Mouse (Mus musculus): ENCODE data around the gene Hdac4.

Gene Hdac4

DNA sequence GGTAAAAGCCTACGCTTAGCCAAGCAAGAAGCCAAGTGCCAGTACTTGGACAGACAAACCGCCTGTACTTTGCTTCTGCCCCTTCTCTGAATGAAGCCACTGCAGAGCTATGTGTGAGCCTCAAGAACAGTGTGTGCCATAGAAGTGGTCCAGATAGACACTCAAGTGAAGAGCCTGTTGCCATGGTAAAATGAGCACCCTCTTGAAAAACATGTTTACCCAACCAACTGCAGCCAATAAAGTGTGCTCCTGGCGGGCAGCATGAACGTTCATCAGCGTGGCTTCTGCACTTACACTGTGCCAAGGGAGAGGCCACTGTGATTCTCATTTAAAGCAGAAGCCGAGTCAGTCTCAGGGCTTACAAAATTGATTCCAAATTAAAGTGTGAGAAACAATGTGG, 165.0 kb downstream of the Hdac4 start:
- DNase-seq (ENCODE audit: low read depth, low spot score) = no peak

DNA sequence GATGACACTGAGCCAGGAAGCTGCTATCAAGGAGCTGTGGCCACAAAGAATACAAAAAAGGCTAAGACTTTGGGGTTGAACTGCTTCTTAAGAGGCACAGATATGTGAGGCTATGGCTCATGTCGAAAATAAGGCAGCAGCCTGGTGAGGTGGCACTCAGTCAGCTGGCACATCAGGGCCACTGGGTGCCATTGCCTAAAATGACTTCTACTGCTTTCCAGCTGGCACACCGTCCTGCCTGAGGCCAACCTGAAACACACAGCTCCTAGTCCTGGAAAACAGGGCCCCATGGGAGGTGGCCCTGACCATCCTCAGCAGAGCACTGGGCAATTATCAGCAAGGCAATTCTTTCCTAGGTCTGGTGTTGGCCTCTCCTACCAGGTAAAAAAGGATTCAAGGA, 167.3 kb downstream of the Hdac4 start:
- DNase-seq (ENCODE audit: low read depth, low spot score) = no peak

DNA sequence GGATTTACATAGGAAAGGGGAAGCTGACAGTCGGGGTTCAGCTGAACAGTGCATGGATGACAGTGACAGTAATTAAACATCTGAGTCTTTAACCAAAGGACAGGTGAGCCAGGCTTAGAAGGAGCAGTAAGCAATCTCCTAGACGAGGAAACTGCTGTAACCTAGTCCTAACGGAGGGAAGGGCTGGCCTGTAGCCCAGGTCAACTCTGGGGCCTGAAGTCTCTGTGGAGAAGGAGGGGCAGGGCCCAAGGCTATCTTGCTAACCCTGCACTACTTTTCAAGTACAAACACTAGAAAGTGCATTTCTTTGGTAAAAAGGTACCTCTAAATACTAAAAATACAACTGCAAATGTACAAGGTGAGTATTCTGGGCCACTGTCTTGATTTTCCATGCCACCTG, 169.1 kb downstream of the Hdac4 start:
- DNase-seq (ENCODE audit: low read depth, low spot score) = no peak

DNA sequence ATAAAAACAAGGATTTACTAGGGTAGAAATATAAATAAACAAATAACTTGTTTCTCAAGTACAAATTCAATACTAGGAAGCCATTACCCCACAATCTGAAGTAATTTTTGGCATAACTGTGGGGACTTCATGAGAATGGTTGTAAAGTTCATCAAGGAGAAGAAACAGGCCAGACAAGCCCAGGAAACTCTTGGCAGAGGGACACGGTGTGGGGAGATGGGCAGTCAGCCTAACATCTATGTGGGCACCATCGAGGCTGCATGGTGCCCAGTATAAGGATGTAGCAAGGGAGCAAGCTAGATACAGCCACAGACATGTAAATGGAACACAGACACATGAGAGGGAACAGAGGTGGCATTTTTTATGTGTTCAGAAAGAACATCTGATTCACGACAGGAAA, 171.6 kb downstream of the Hdac4 start:
- no peak for DNase-seq (ENCODE audit: low read depth, low spot score)

DNA sequence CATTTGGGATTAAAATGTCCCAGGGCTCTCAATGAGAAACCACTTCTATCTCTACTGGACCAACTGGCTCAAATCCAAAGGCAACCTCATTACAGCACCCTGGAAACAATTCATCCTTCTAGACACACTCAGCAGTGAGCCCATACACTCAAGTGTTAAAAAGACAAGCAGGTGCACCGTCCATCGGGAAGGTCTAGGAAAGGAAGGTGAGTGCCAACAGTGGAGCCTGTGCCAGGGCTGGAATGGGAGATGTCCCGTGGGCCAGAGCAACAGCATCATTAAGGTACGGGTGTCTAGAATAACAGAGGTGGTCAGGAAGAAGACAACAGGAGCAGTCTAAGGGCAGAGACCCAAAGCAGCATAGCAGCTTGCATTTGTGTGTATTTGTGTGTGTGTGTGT, 173.5 kb downstream of the Hdac4 start:
- no peak for DNase-seq (ENCODE audit: low read depth, low spot score)

DNA sequence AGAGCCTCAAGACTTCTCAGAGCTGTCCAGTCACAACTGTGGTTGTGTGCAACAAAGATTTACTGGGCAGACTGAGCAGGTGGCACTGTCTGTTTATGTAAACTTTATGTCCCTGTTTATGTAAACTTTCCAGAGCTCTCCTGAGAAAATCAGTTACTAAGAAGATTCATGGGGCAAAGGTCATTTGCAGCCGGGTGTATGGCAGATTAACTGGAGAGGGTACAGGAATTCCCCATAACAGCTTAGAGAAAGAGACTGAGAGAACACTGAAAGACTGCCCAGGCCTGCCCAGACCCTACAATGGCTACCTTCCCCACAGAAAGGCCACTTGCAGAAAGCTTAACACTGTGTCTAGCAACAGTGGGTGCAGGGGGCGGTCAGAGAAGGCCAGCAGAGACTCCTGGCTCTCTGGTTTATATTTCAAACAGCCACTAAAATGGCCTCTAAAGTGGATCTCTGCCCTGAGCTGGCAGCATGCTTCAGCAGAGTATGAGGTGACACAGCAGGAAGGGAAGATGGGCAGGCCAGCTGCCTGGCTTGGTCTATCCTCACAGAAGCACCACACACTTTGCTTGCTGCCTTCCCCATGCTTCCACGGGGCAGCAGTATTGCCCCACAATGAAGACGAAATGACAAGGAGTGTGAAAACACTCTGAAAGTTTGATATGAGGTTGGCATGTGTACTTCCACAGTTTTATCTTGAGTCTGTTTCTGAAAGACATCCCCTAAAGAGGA, 179.4 kb downstream of the Hdac4 start:
- DNase-seq (ENCODE audit: low read depth, low spot score) = no peak

DNA sequence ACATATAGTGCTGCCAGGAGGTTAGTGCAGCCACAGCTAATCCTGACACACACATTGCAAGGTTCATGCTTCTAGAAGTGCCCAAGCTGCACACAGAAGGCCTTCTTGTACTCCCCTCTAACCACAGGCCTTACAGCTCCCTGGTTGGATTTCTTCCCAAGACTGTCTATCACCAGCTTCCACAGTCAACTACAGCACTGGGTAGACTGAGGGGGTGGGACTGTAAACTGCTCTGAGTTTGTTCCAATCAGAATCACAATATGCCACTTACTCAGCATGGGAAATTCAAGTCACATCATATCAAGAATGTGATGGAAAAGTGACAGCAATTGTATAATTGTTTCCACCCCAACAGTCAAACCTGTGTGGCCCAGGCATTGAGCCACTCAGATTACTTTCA, 180.2 kb downstream of the Hdac4 start:
- DNase-seq (ENCODE audit: low read depth, low spot score) = no peak

DNA sequence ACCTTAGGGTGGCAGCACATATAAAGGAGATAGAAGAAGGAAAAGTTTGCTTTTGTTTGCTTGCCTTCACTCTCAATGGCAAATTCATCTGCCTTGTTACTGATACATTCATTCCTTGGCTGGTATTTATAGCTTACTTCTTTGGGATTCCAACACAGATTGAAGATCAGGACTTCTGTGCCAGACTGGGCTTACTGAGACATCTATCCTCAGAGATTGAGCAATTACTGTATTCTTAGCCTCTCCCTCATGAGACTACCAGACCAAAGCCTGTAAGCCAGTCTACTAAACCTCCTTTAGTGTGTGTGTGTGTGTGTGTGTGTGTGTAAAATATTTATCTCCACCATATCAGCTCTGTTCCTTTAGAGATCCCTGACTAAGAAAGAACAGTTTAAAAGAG, 181.0 kb downstream of the Hdac4 start:
- DNase-seq (ENCODE audit: low read depth, low spot score) = no peak

DNA sequence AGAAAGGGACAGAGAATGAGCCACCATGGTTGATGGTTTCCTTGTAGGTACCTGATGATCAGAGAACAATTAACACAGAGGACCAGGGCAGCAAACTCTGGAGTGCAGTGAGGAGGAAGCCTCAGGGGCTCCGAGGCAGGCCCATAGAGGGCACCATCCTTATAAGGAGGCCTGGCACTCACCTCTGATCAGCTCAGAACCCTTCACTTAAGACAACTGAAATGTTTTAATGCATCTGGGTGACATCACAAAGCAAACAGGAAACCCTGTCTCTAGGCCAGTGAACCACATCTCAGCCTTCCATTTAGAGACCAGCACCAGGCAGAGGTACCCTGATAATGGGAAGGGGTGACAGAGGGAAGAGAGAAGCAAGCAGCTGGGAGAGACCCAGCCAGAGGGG, 188.8 kb downstream of the Hdac4 start:
- DNase-seq (ENCODE audit: low read depth, low spot score) = no peak

DNA sequence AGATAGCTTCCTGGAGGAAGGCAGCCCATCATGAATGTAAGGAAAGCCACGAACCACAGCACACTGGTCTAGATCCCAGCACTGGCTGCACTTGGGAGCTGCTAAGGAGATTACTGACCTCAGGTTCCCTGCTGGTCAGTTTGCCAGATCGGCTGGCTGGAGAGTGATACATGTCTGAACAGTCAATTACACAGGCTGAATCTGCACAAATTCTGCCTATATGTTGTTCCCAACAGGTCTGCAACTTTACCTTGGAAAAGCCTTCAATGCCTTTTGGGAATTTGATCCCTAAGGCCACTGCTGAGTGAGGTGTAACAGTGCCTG, 189.9 kb downstream of the Hdac4 start:
- DNase-seq (ENCODE audit: low read depth, low spot score) = no peak

DNA sequence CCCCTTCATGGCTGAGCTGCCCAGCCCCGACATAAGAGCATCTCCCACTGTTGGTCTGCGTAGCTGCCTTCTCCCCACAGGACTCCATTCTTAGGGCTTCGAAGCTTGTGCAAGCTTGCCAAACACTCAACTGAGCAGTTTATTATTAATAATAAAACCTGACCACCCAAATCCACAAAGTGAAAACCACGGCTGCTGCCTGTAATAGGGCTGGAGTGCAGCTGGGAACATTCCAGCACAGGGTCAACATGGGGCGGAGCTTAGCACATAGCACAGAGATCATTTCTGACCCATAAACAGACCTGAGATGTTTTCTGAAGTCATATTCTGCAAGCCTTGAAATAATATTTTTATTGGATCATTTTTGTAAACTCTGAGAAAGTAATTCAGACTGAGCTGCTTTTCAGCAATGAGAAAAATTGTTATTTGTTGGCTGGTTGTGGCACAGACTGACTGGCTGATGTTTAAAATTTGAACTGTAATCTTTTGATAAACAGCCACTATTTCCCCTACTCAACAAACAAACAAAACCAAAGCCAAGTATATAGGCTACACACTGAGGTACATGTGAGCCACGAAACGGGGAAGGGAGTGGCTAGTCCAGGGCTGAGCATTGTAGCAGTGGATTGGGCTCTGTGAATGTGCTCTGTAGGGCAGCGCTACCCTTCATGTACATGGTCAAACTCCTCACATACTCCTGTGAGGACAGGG, 190.4 kb downstream of the Hdac4 start:
- DNase-seq (ENCODE audit: low read depth, low spot score) = no peak

DNA sequence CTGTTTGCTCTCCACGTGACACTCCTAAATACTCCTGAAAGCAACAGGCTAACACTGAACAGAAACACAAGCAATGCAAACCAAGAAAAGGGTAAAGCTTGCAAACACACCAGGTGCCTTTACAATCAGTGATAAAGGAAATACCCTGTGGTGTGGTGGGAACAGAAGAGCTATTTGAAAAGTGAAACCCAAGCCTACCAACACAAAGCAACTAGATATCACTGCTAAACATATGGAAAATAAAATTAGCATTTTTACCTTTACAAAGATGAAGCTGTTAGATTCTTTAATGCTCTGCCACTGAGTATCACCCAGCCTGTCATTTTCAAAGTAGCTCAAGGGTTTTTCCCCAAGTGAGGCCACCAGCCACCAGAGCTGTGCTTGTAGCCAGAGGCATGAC, 191.4 kb downstream of the Hdac4 start:
- DNase-seq (ENCODE audit: low read depth, low spot score) = no peak

DNA sequence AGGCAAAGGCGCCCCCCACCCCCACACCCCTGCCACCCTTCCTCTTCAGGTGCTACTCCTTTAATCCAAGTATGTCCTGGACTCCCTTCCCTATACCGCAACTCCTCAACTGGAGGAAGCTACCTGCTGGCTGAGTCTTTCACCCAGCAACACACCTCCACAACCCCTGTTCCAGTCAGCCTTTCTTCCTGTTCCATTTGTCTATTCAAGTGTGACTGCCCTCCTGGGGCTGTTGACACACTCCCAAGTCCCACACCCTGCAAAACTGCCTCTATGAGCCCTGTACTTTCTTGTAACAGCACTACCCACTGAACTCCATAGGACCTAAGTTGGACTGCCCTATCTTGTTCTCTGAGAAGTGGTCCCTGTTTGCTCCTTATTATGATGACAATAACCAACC, 195.3 kb downstream of the Hdac4 start:
- DNase-seq (ENCODE audit: low read depth, low spot score) = no peak

DNA sequence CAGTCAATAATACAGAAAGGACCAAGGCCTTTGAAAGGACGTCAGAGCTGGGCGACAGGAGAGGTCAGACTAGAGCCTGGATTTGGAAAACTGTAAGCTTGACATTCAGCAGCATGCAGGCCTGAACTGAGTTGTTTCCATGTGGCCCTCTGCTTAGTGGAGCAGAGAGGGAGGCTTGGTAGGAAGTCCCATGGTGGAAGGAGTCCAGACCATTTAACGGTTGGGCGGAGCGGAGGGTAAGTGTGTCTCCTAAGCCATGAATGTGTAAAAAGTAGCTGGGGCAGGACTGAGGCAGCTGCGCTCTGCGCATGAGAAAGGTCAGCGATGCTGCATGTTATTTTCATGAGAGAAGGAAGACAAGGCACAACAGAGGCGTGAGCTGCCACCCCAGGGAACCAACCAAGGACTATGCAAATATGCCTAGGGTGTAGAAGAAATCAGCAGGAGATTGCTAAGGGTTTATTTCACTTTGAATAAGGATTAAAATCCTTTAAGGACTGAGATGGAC, 201.8 kb downstream of the Hdac4 start:
- DNase-seq (ENCODE audit: low read depth, low spot score) = no peak

DNA sequence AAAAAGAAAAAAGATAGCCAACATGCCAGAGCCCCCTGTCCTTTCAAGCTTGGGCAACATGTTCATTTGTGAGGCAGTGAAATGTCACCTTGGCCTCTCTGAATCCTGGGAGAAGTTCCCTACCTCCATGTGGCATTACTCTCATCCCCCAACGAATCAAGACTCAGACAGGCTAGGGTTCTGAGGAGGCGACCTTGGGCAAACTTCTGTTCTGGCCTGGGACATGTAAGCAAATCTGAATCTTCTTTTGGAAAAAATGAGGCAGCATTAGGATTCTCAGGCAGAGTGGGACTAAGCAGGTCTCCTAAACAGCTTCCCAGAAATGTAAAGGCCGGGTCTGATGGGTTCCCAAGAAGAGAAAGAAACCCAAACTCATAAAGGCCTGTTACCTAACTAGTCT, 202.8 kb downstream of the Hdac4 start:
- no peak for DNase-seq (ENCODE audit: low read depth, low spot score)

DNA sequence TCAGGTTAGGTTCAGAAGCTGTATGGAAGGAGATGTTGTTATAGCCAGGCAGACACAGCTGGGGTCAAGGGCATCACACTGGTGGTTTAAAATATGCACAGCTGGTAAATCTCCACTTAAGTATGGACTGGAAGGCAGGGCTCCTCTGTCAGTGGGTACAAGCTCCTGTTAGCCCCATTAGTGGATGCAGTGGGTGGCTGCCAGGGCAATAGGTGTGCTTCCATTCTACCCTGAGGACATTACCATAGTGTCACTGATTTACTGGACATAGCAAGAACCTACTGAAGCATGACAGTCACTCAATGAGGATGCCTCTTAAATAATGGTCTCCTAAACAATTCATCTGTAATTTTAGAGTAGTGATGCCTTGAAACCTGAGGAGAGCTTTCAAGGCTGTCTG, 203.9 kb downstream of the Hdac4 start:
- no peak for DNase-seq (ENCODE audit: low read depth, low spot score)

DNA sequence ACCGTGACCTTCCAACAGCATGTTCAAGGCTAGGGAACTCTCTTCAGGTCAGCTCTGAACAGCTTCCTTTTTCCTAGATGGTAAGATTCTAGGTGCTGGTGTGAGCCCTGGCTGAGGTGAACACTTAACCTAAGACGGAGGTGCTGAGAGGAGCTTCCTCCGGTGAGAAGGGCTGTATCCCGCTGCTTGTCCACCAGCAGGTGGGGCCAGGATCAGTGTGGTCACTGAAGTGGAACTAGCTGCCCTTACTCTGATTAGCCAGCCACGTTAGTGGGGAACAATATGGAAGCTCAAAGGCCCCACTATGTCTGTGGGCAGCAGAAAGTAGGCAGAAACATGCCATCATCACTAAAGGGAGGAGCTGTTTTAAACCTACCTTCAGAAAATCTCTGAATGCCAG, 204.6 kb downstream of the Hdac4 start:
- DNase-seq (ENCODE audit: low read depth, low spot score) = no peak

DNA sequence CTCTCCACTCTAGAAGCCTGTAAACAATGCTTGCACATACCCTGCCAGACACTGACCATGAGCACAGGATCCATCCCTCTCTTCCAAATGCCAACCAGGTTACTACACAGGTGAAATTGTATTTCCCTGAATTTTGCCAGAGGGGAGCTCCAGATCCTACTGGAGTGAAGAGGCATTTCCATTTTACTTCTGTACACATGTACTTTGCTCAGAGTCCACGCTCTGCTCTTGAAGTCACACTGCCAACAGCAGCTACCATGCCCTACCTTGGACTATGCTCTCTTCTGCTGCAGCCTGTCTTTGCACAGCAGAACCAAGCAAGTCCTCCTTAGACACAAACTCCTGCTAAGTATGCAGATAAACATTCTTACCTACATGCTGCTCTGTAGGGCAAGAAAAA, 206.6 kb downstream of the Hdac4 start:
- DNase-seq (ENCODE audit: low read depth, low spot score) = no peak

DNA sequence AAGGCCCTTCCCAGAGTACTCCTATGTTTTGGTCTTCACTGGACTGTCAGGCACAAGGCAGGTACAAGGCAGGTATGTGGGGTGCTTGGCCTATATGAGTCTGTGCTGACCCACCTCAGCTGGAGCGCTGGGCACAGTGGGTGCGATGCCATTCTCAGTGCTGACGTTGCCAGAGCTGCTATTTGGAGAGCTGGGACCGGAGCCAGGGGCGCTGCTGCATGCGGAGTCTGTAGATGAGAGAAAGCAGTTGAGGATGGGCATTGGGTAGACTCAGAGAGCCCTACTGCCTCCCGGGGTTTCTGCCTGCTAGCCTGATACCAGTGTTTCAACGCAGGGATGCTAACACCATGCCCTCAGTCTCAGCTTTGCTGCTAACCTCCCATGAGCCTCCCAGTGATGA, 208.1 kb downstream of the Hdac4 start:
- no peak for DNase-seq (ENCODE audit: low read depth, low spot score)

DNA sequence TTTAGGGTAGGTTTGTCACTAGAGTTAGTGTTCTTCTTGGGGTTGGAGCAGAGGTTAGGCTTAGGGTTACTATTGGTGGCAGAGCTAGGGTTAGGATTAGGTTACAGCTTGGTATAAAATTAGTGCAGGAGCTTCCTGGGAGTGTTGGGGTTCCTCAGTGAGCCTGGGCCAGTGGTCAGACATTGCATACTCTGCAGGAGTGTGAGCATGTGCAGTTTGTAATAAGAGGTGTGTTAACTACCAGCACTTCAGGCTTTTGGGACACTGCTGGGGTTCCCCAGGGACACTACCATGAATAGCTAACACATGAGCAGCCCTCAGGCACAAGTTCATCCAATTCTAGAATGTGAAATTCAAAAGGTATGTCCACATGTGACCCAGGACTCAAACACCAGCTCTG, 209.7 kb downstream of the Hdac4 start:
- DNase-seq (ENCODE audit: low read depth, low spot score) = no peak

DNA sequence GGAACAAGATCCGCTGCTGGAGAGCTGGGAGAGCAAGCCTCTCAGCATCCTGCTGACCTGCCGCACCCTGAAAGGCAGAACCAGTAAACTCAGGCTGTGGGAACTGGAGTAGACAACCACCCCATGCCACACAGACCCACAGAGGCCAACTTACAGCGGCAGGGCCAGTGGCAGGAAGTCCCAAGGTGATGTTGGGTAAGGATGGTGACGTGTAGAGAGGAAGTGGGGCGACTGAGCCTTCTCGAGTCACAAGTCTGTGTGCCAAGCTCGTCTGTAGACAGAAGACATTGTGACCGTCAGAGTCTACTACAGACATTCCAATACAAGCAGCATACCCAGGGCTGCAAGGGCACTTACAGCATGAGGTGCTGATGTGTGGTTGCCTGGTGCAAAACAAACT, 211.0 kb downstream of the Hdac4 start:
- no peak for DNase-seq (ENCODE audit: low read depth, low spot score)

DNA sequence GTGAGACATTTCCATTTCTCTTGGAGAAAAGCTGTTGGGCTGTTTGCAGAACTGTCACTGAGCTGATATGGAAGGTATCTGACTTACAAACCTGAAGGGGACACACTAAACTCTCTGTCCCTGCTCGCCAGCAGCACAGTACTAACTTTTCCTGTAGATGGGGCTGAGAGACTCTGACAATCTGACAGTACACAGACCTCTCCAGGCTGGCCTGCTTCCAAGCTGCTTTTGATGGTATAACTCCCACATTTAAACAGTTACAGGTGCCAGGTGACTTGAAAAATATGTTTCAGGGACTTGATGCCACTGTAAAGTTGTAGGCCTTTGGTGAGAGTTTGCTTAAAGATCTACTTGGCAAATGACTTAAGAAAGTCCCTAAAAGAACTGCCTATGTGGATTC, 214.1 kb downstream of the Hdac4 start:
- DNase-seq (ENCODE audit: low read depth, low spot score) = no peak

DNA sequence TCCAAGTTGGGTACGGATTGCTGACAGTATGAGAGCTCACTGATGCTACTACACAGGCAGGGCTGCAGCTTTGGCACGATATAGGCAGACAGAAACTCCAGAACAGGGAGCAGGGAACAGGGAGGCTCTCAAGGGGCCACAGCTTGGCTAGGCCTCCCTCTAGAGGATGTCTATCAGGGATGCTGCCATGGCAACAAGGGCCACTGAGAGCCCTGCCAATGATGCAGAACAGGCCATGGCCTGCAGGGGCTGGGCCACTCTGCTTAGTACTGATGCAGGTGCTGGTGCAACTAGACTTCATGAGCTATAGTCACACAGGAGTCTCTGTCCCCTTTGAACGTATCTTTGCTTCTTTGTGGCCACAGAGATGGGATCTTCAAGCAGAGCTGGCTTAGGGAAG, 217.1 kb downstream of the Hdac4 start:
- DNase-seq (ENCODE audit: low read depth, low spot score) = no peak

Data from WW6 (cell line).